ENCODE assay signal across 15 mouse cellular contexts in genomic region chr5:61613232-61613631, GRCm38 (mm10).
"Had no signal": no experiment of that assay in that cellular context is flagged by ENCODE, and none has a peak within 500 bp of the region (broad histone marks: within the 10 kb centered on the region; RNA-seq: fewer than 3 reads in every experiment).

No protein-coding gene starts in this region.

- H3K27ac ChIP-seq: neural tube, embryonic 15.5 days; stomach, embryonic 15.5 days; stomach, postnatal 0 days had no signal

- H3K27me3 ChIP-seq: neural tube, embryonic 15.5 days; stomach, embryonic 15.5 days had no signal

- H3K9ac ChIP-seq: neural tube, embryonic 15.5 days; stomach, embryonic 15.5 days had no signal

- H3K36me3 ChIP-seq: neural tube, embryonic 15.5 days; stomach, embryonic 15.5 days had no signal

- H3K4me2 ChIP-seq: neural tube, embryonic 15.5 days; stomach, embryonic 15.5 days had no signal

- H3K4me3 ChIP-seq: neural tube, embryonic 15.5 days; stomach, embryonic 15.5 days had no signal

- H3K9me3 ChIP-seq: neural tube, embryonic 15.5 days; stomach, embryonic 15.5 days had no signal

- DNase-seq: retina, postnatal 1 day; right cerebral cortex, adult 18-20 months; right cerebral cortex, postnatal 14 days; right cerebral cortex, postnatal 25 days; right cerebral cortex, postnatal 4 days; spleen, adult 18-20 months; thymus, adult 18-20 months; thymus, adult 2 months; thymus, postnatal 14 days; thymus, postnatal 25 days; thymus, postnatal 36 days; thymus, postnatal 4 days had no signal

- H3K4me1 ChIP-seq: neural tube, embryonic 15.5 days; stomach, embryonic 15.5 days had no signal
